14 mouse cellular contexts compared by ENCODE assay signal in the genomic region with DNA sequence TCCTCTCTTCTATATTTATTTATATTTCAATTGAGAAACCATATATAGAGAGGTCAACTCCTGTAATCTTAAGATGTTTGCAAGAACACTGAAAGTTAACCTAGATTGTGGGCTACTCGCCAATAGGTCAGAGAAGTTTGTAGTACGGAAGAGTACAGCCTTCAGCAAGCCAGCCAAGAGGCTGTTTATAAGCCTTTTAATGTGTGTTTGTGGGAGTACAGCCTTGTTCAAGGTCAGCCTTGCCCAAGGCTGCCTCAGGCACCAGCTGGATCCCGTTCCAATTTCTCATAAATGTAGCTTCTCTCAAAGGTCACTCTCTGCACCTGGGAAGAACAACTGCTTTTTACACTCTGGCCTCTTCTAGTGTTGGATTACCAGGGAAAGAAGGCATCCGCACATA.
A peak's percentile ranks its signal among the peaks of the same experiment; 100 is the strongest.
DNase-seq lines count a peak whose midpoint lies in the region; ATAC-seq and TF ChIP-seq lines count a peak whose summit lies in the region.
"Had no signal": no experiment of that assay in that cellular context is flagged by ENCODE, and none has a peak within 500 bp of the region (broad histone marks: within the 10 kb centered on the region; RNA-seq: fewer than 3 reads in every experiment).

No protein-coding gene starts in this region.

- no peak for TF ChIP-seq EP300 in lung, postnatal 0 days (IDR thresholded peaks at IDR 0.05)

- no peaks in the 10 kb centered on the region for H3K9me3 ChIP-seq in forebrain, embryonic 10.5 days
- no peaks in the 10 kb centered on the region for H3K9me3 ChIP-seq in forebrain, embryonic 15.5 days
- H3K9me3 ChIP-seq in lung, postnatal 0 days (ENCODE audit: low read length), result no peaks in the 10 kb centered on the region
- H3K9me3 ChIP-seq: heart, embryonic 12.5 days; hindbrain, embryonic 15.5 days; liver, embryonic 12.5 days had no signal

- intact Hi-C loops in heart, postnatal 10 days (cut with DNase I), result no loop called here

- no peak for ATAC-seq in forebrain, embryonic 15.5 days (replicated peaks)
- peak; percentile 32; the same call in 1 of the 2 replicates for ATAC-seq in lung, postnatal 0 days
- no peak for ATAC-seq in granulocyte monocyte progenitor cell, adult 5-6 weeks (replicated peaks; ENCODE audit: poor library complexity, severe bottlenecking)
- ATAC-seq: liver, embryonic 12.5 days had no signal

- no peak overlapping the region for H3K27ac ChIP-seq in forebrain, embryonic 10.5 days
- H3K27ac ChIP-seq in forebrain, embryonic 15.5 days (replicated peaks), result no peak overlapping the region
- no peak overlapping the region for H3K27ac ChIP-seq in lung, postnatal 0 days (ENCODE audit: low read length)
- H3K27ac ChIP-seq: hindbrain, embryonic 15.5 days; liver, embryonic 12.5 days had no signal

- no peak overlapping the region for H3K9ac ChIP-seq in forebrain, embryonic 15.5 days (replicated peaks)
- H3K9ac ChIP-seq in lung, postnatal 0 days (replicated peaks; ENCODE audit: low read depth), result no peak overlapping the region
- H3K9ac ChIP-seq: heart, embryonic 12.5 days; hindbrain, embryonic 15.5 days; liver, embryonic 12.5 days had no signal

- no peak for TF ChIP-seq CTCF in lung, postnatal 0 days (IDR thresholded peaks at IDR 0.05)

- no peaks in the 10 kb centered on the region for H3K4me1 ChIP-seq in forebrain, embryonic 10.5 days
- no peaks in the 10 kb centered on the region for H3K4me1 ChIP-seq in forebrain, embryonic 15.5 days
- H3K4me1 ChIP-seq in lung, postnatal 0 days (ENCODE audit: insufficient read depth, low read depth, low read length), result peaks cover 5% of the 10 kb centered on the region; the same call in 1 of the 2 replicates
- H3K4me1 ChIP-seq: hindbrain, embryonic 15.5 days had no signal

- no peaks in the 10 kb centered on the region for H3K27me3 ChIP-seq in forebrain, embryonic 10.5 days (ENCODE audit: poor library complexity, severe bottlenecking)
- no peaks in the 10 kb centered on the region for H3K27me3 ChIP-seq in forebrain, embryonic 15.5 days
- no peaks in the 10 kb centered on the region for H3K27me3 ChIP-seq in lung, postnatal 0 days (replicated peaks; ENCODE audit: insufficient read depth, low read length)
- H3K27me3 ChIP-seq: heart, embryonic 12.5 days; hindbrain, embryonic 15.5 days; liver, embryonic 12.5 days had no signal

- H3K4me3 ChIP-seq in forebrain, embryonic 10.5 days, result no peak overlapping the region
- H3K4me3 ChIP-seq in forebrain, embryonic 15.5 days, result no peak overlapping the region
- no peak overlapping the region for H3K4me3 ChIP-seq in lung, postnatal 0 days (ENCODE audit: low read depth, low read length)
- H3K4me3 ChIP-seq: erythroblast, embryonic 14.5 days; heart, embryonic 12.5 days; hindbrain, embryonic 15.5 days; liver, embryonic 12.5 days had no signal

- peak; percentile 18 for DNase-seq in forebrain, embryonic 10.5 days (ENCODE audit: extremely low spot score, low spot score)
- peak; percentile 18 for DNase-seq in ZHBTc4 (ENCODE audit: low read depth, low spot score)
- DNase-seq in kidney, adult 11 months, result peak; percentile 45
- peak; percentile 13 for DNase-seq in lung, postnatal 0 days (ENCODE audit: low spot score)
- DNase-seq in urinary bladder, adult 2 months (ENCODE audit: low spot score), result no peak
- no peak for DNase-seq in heart, postnatal 10 days
- DNase-seq: B cell, adult 2 months; cerebellum, postnatal 14 days had no signal

- H3K36me3 ChIP-seq in forebrain, embryonic 10.5 days (replicated peaks), result no peaks in the 10 kb centered on the region
- H3K36me3 ChIP-seq in forebrain, embryonic 15.5 days, result no peaks in the 10 kb centered on the region
- no peaks in the 10 kb centered on the region for H3K36me3 ChIP-seq in lung, postnatal 0 days (ENCODE audit: insufficient read depth, low read length)
- H3K36me3 ChIP-seq: heart, embryonic 12.5 days; hindbrain, embryonic 15.5 days; liver, embryonic 12.5 days had no signal

- WGBS in forebrain, embryonic 10.5 days, result 71% methylated on average over 4 of the region's 4 CpGs
- 89% methylated on average over 4 of the region's 4 CpGs for WGBS in forebrain, embryonic 15.5 days
- WGBS in lung, postnatal 0 days, result 25% methylated on average over 4 of the region's 4 CpGs

- H3K4me2 ChIP-seq in forebrain, embryonic 15.5 days (replicated peaks), result no peak overlapping the region
- H3K4me2 ChIP-seq in lung, postnatal 0 days (replicated peaks; ENCODE audit: low read depth, low read length), result no peak overlapping the region
- H3K4me2 ChIP-seq: heart, embryonic 12.5 days; hindbrain, embryonic 15.5 days; liver, embryonic 12.5 days had no signal

Comparison
In these comparisons a context has a peak if more than half of its experiments do, and no peak if none do; other contexts are left out.
1. DNase-seq: peak in forebrain, embryonic 10.5 days (single experiment), ZHBTc4 (single experiment), kidney, adult 11 months (single experiment) and lung, postnatal 0 days (single experiment); none in urinary bladder, adult 2 months (single experiment) and heart, postnatal 10 days (0 of 2).